Mouse (Mus musculus) left cerebral cortex, adult 2 months (tissue): ENCODE data around the gene Med9. TPM values are rescaled to one million over a fixed set of nuclear protein-coding genes. Genes with fewer than 3 reads are reported as not detected.

Experiments used
- DNase-seq, 2 experiments: peaks; one replicate each; pipeline ENCODE4 v3.0.0; 2021 to 2022; ENCODE audit warnings: low spot score in 2 of 2, mixed read lengths in 1 of 2; ENCODE audit errors: extremely low spot score in 1 of 2
- H3K27ac ChIP-seq: fragments of 200-600 bp; 2 replicates; pipeline ENCODE4 v1.8.1; 2022
- H3K4me3 ChIP-seq: fragments of 200-600 bp; 2 replicates; pipeline ENCODE4 v1.8.1; 2022
- CTCF ChIP-seq: fragments of 200-600 bp; IDR thresholded peaks from 2 replicates; pipeline ENCODE4 v1.8.1; 2022; ENCODE audit warnings: antibody characterized with exemption, mild to moderate bottlenecking, moderate library complexity
- intact Hi-C: fragments of 180-260 bp; cut with DNase I; formaldehyde crosslinking; loops from one replicate; pipeline ENCODE4 v1.15.1; 2025
- total RNA-seq, 2 experiments: library from RNA; stranded (reverse); gene quantifications; 2 replicates each; pipeline ENCODE4 v1.2.3; 2021

Med9 gene
- total RNA-seq, 2 experiments from 2014 or later, result 40.6 to 40.9 TPM

DNA sequence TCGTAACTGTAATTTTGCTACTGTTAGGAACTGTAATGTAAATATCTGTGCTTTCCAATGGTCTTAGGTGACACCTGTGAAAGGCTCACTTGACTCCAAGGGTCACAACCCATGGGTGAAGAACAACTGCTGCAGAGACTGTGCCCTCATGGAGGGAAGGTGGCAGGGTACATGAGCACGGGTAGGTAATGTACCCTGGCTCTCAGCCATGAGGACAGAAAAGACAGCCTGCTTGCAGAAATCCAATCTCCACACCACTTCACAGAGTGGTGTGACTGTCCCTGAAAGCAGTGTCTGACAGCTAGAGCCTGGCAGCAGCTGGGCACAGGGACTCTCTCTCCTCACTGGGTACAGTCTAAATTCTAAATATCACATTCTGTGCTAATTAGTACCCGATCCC, 63.5 kb downstream of the Med9 start:
- no peak for DNase-seq
- intact Hi-C loops, result no loop called here
- Histone ChIP-seq H3K4me3 (no peak overlapping the region), H3K27ac (no peak overlapping the region)
- no peak for TF ChIP-seq CTCF

Other genes starting within 250 kb of the Med9 start
- 1 to 10 TPM in 1 of 2 experiments, under 1 TPM in 1; 0.75 to 1.3 TPM for gene Pld6, start 160.6 kb upstream of the Med9 start, total RNA-seq
- 10 to 100 TPM; 45.8 to 49.1 TPM for gene Flcn, start 138.2 kb upstream of the Med9 start, total RNA-seq
- 10 to 100 TPM; 49.5 to 51.1 TPM for gene Nt5m, start 108.8 kb upstream of the Med9 start, total RNA-seq
- gene Cops3, start 108.4 kb upstream of the Med9 start, total RNA-seq, result 10 to 100 TPM; 68.7 to 69.1 TPM
- gene Rasd1, start 16.7 kb downstream of the Med9 start, total RNA-seq, result 10 to 100 TPM; 12.0 to 20.5 TPM
- 1 to 10 TPM; 4.7 to 6.7 TPM for gene Pemt, start 98.3 kb downstream of the Med9 start, total RNA-seq
- 10 to 100 TPM; 85.4 to 86.3 TPM for gene Rai1, start 156.8 kb downstream of the Med9 start, total RNA-seq